Mouse (Mus musculus) liver, postnatal 0 days (tissue): ENCODE results near the gene Il4i1. TPM values are rescaled to one million over a fixed set of nuclear protein-coding genes. Genes with fewer than 3 reads are reported as not detected.

ENCODE experiments used
- ATAC-seq: fragments of 200-750 bp; cut with Nextera tagmentation; 2 replicates; pipeline ENCODE4 v1.8.0; 2017; ENCODE audit warnings: mild to moderate bottlenecking, moderate library complexity
- DNase-seq: peaks from one replicate; pipeline ENCODE4 v3.0.0-alpha.2; 2016
- H3K27ac ChIP-seq: fragments of 300-500 bp; sonication (generic); 2 replicates; pipeline ENCODE4 v1.5.1; 2014; ENCODE audit warnings: antibody characterized with exemption, moderate library complexity, mild to moderate bottlenecking, low read depth
- H3K27me3 ChIP-seq: fragments of 300-500 bp; sonication (generic); 2 replicates; pipeline ENCODE4 v1.6.1; 2014; ENCODE audit warnings: low read length, control low read depth, mixed read lengths; ENCODE audit not compliant: insufficient read depth
- H3K36me3 ChIP-seq: fragments of 300-500 bp; sonication (generic); replicated peaks from 2 replicates; pipeline ENCODE4 v1.6.1; 2014; ENCODE audit warnings: mild to moderate bottlenecking, control low read depth, low read length, moderate library complexity, mixed read lengths; ENCODE audit not compliant: insufficient read depth
- H3K4me1 ChIP-seq: fragments of 300-500 bp; sonication (generic); 2 replicates; pipeline ENCODE4 v1.6.1; 2014; ENCODE audit warnings: antibody characterized with exemption, mild to moderate bottlenecking, control low read depth; ENCODE audit not compliant: insufficient read depth
- H3K4me2 ChIP-seq: fragments of 300-500 bp; sonication (generic); 2 replicates; pipeline ENCODE4 v1.6.1; 2014; ENCODE audit warnings: low read depth, mild to moderate bottlenecking, low read length, moderate library complexity, mixed read lengths
- H3K4me3 ChIP-seq: fragments of 300-500 bp; sonication (generic); 2 replicates; pipeline ENCODE4 v1.5.1; 2014; ENCODE audit warnings: low read depth, low read length
- H3K9ac ChIP-seq: fragments of 300-500 bp; sonication (generic); replicated peaks from 2 replicates; pipeline ENCODE4 v1.6.1; 2014; ENCODE audit warnings: mild to moderate bottlenecking, moderate library complexity
- H3K9me3 ChIP-seq: fragments of 300-500 bp; sonication (generic); 2 replicates; pipeline ENCODE4 v1.6.1; 2016; ENCODE audit warnings: mild to moderate bottlenecking, control low read depth, low read length, mixed read lengths
- CTCF ChIP-seq: sonication (generic); IDR thresholded peaks from 2 replicates; pipeline ENCODE4 v1.5.1; 2016; ENCODE audit warnings: antibody characterized with exemption, low read depth
- EP300 ChIP-seq: IDR thresholded peaks from 2 replicates; pipeline ENCODE4 v1.6.1; 2016; ENCODE audit warnings: antibody characterized with exemption, low read depth, mild to moderate bottlenecking
- WGBS: fragments of 180-500 bp; shearing (Covaris S2); extraction: QIAGEN DNeasy Blood & Tissue Kit; methylation state at CpG from one replicate; pipeline ENCODE4 v1.1.7; 2014; ENCODE audit not compliant: insufficient replicate concordance; 5-methylcytosine and 5-hydroxymethylcytosine counted together
- polyA plus RNA-seq: library from polyadenylated mRNA; unstranded; fragments of >200 nt; fragmentation: Nextera tagmentation; extraction: Ambion mirVana; gene quantifications from 2 replicates; pipeline ENCODE4 v1.2.1, GENCODE M21; 2015

Il4i1 gene
- polyA plus RNA-seq, 1 experiment from 2014 or later = 1.0 TPM

GRCm38 (mm10) chr7:44853065-44853464, 36.9 kb downstream of the Il4i1 start:
- H3K27ac ChIP-seq = no peak overlapping the region

DNA sequence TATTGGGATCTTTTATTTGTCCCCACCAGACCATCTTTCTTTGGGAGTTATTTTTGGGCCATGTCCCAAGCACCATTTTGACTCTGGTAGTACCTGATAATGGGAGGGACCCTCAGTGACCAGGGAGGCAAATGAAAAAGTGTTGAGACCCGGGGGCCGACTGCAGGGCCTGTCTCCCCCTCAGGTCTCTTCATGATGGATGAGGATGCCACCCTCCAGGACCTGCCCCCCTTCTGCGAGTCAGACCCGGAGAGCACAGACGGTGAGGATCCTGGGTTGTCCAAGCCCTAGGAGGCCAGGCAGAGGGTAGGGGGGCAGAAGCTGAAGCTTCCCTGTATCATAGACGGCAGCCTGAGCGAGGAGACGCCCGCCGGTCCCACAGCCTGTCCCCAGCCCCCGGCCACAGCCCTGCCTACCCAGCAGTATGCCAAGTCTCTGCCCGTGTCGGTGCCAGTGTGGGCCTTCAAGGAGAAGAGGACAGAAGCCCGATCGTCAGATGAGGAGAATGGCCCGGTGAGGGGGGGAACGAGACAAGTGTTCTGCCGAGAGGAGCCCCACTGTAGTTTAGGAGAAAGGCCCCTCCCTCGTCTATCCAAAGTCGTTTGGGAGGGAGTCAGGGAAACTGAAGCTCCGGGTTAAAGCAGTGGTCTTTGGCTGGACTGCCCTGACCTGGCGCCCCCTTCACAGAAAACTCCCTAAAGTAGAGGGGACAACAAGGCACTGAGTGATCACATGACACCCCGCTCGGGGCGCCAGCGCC, 37.6 kb downstream of the Il4i1 start:
- no peak for DNase-seq
- Histone ChIP-seq H3K36me3 (0 out of 2 replicates have a peak, but pooled peaks cover 2% of the 10 kb centered on the region), H3K9me3 (no peaks in the 10 kb centered on the region), H3K27ac (peak overlapping the region; percentile 100), H3K9ac (peak overlapping the region; percentile 89), H3K4me1 (peaks cover 61% of the 10 kb centered on the region), H3K27me3 (no peaks in the 10 kb centered on the region), H3K4me2 (peak overlapping the region; percentile 100), H3K4me3 (peak overlapping the region; percentile 82)
- ATAC-seq = peak; percentile 0; the same call in 1 of the 2 replicates
- WGBS = 21% methylated on average over 26 of the region's 26 CpGs
- no peak; the same call in 1 of the 2 replicates for TF ChIP-seq EP300
- TF ChIP-seq CTCF = no peak

More at GRCm38 (mm10) chr7:44853065-44853464, 36.9 kb downstream of the Il4i1 start:
- Histone ChIP-seq H3K9me3 (no peaks in the 10 kb centered on the region), H3K27me3 (no peaks in the 10 kb centered on the region), H3K4me3 (no peak overlapping the region), H3K9ac (peak overlapping the region; percentile 89), H3K4me2 (peak overlapping the region; percentile 100), H3K4me1 (peaks cover 57% of the 10 kb centered on the region), H3K36me3 (0 out of 2 replicates have a peak, but pooled peaks cover 2% of the 10 kb centered on the region)
- ATAC-seq = no peak
- TF ChIP-seq EP300 = no peak
- no peak for TF ChIP-seq CTCF
- WGBS = 90% methylated on average over 2 of the region's 2 CpGs
- DNase-seq = no peak

GRCm38 (mm10) chr7:44854356-44855031, 38.3 kb downstream of the Il4i1 start:
- peak; percentile 75 for ATAC-seq

GRCm38 (mm10) chr7:44855036-44855435, 38.8 kb downstream of the Il4i1 start:
- H3K27ac ChIP-seq = peak overlapping the region; percentile 100
- no peaks in the 10 kb centered on the region for H3K9me3 ChIP-seq
- WGBS = 34% methylated on average over 10 of the region's 10 CpGs
- H3K9ac ChIP-seq = peak overlapping the region; percentile 89
- peak; percentile 4 for ATAC-seq
- H3K4me2 ChIP-seq = peak overlapping the region; percentile 100
- peak overlapping the region; percentile 82 for H3K4me3 ChIP-seq
- H3K27me3 ChIP-seq = no peaks in the 10 kb centered on the region
- TF ChIP-seq EP300 = no peak
- TF ChIP-seq CTCF = no peak
- H3K4me1 ChIP-seq = peaks cover 61% of the 10 kb centered on the region
- 0 out of 2 replicates have a peak, but pooled peaks cover 7% of the 10 kb centered on the region for H3K36me3 ChIP-seq
- DNase-seq = no peak

More at GRCm38 (mm10) chr7:44854356-44855031, 38.3 kb downstream of the Il4i1 start:
- TF ChIP-seq EP300 = no peak; the same call in 1 of the 2 replicates
- no peak for TF ChIP-seq CTCF
- peak overlapping the region; percentile 82 for H3K4me3 ChIP-seq
- 0 out of 2 replicates have a peak, but pooled peaks cover 4% of the 10 kb centered on the region for H3K36me3 ChIP-seq
- H3K4me2 ChIP-seq = peak overlapping the region; percentile 100
- peak overlapping the region; percentile 100 for H3K27ac ChIP-seq
- DNase-seq = peak; percentile 91
- H3K27me3 ChIP-seq = no peaks in the 10 kb centered on the region
- peaks cover 61% of the 10 kb centered on the region for H3K4me1 ChIP-seq
- no peaks in the 10 kb centered on the region for H3K9me3 ChIP-seq
- under 1% methylated on average over 45 of the region's 45 CpGs for WGBS
- H3K9ac ChIP-seq = peak overlapping the region; percentile 89

- Histone ChIP-seq H3K4me1 (peaks cover 49% of the 10 kb centered on the region), H3K4me2 (peak overlapping the region; percentile 100), H3K27ac (peak overlapping the region; percentile 100), H3K9me3 (no peaks in the 10 kb centered on the region), H3K9ac (peak overlapping the region; percentile 82), H3K27me3 (no peaks in the 10 kb centered on the region), H3K36me3 (peaks cover 15% of the 10 kb centered on the region; the same call in 1 of the 2 replicates), H3K4me3 (peak overlapping the region; percentile 82)
- WGBS = 29% methylated on average over 9 of the region's 9 CpGs
- TF ChIP-seq CTCF = no peak
- peak; percentile 59; the same call in 1 of the 2 replicates for TF ChIP-seq EP300
- DNase-seq (no peak), ATAC-seq (no peak)
These were observed 40.2 kb downstream of the Il4i1 start for GRCm38 (mm10) chr7:44856265-44856916.
